Mouse (Mus musculus) lung, postnatal 4 days (tissue): ENCODE data around the gene Mfsd14b.

Experiments
- DNase-seq, 2 experiments: peaks; one replicate each; pipeline ENCODE4 v3.0.0; 2021

The Mfsd14b gene

DNA sequence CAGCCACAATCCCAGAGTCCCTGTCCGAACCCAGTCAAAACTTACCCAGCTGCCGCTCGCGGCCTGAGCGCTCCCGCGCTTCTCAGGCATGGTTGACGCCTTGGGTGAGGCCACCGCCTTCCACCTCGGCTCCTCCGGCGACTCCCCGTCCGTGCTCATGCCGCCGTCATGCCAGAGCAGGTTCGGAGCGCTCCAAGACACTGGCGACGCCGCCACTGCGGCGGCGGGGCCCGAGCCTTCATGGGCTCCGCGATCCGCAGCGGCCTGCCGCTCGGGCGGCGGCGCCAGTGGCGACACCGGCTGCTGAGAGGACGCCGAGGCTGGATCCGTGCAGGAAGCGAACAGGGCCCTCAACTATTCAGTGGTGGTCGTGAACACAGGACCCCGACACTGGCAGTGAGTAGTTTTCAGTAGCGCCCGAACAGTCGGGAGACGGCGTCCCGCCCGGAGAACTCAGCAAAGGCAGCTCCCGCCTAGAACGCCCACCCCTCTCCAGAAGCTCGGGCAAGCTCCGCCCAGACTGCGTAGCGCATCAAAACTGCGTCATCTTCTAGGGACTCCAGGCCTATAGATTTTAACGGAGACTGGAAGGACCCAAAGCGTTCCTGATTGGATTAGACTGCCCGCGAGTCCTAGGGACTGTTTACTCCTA lies at the start of gene Mfsd14b:
Gene Mfsd14b (minus strand): TSS at position 517 of the 652 bp plus-strand sequence.
- DNase-seq = peak; percentile 93 to 94

DNA sequence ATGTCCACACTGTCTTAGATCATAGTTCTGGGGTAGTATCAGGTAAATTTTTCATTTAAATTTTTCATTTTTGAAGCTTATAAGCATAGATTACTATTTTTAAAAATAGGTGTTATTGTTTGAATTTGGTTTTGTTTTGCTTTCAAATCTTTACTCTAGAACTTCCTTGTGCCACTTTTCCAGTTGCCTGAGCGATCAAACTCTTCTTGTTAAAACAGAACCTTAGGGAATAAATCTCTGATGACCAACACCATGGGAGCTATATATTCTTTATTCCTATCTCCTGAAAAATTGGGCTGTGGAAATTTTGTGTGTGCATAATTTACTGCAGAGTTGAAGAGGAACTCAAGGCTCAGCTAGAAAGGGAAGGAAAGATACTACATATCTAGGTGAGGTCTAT lies 37.2 kb upstream of the Mfsd14b start, which contains the start of gene Olfr466:
Gene Olfr466 (plus strand): TSS at position 301 of the 400 bp plus-strand sequence.
- no peak for DNase-seq

DNA sequence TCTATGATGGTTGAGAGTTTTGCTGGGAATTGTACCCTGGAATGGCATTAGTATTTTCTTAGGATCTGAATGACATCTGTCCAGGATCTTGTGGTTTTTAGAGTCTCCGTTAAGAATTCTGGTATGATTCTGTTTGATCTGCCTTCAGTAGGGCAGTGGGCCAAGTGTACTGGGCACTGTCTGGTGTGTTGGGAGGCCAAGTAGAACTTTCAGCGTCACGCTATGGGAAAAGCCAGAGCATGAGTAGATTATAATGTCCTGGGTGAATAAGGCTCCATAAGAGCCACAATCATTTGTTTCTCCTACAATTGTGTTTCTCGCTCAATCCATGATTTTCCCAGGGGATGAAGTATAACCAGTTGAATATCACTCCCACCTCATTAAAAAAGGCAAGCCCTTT lies 25.0 kb upstream of the Mfsd14b start, which contains the start of gene Olfr465-ps1:
Gene Olfr465-ps1 (plus strand): TSS at position 301 of the 400 bp plus-strand sequence.
- DNase-seq = no peak

DNA sequence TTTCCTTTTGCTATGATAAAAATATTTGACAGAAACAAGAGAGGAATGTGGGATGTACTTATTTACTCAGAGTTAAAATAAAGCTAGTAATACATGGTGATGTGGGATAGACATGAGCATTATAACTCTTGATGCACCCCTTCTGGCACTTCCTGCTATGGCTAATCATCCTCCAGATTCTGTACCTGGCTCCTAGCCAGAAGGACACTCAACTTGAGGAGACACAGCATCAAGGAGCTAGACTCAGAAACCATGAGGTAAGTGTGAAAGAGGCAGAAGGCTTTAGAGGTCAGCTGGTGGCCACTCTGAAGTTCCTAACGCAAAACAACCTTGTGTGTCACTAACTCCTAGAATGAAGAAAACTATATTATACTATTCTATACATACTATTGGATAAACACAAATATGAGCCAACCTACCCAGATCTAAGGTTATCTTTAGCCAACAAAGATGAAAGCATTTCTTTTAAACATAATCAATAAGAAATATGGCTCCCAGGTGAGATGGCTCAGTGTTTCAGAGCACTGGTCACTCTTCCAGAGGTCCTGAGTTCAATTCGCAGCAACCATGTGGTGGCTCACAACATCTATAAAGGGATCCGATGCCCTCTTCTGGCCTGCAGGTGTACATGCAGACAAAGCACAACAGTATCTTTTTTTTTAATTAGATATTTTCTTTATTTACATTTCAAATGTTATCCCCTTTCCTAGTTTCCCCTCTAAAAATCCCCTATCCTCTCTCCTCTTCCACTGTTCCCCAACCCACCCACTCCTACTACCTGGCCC lies 14.5 kb upstream of the Mfsd14b start:
- DNase-seq = no peak

DNA sequence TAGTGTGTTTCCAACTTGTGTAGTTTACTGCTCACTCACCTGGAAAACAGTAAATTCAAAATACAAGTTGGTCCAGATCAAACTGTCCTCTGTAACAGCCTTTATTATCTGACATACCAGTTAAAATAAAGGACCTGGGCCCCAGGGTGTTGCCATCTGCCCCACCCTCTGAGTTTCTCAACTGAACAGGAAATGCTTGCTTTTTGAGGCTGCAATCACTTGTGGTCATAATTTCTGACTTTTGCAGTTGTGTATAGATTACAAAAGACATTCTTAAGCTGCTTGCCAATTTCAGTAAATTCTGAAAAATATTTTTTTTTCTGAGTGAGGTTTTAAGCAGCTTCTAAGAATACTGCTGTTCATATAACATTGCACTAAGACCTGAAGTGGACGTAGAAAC lies 9.3 kb upstream of the Mfsd14b start:
- no peak for DNase-seq

DNA sequence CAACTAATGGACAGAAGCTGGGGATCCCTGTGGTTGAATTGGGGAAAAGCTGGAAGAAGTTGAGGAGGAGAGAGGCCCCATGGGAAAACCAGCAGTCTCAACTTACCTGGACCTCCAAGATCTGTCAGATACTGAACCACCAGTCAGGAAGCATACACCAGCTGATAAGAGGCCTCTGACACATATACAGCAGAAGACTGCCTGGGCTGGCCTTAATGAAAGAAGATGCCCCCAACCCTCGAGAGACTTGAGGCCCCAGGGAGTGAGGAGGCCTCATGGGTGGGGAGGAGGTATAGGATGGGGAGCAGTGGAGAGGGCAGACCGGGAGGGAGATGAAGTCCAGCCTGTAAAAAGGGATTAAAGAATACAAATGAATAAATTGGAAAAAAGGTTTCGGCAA lies 8.2 kb upstream of the Mfsd14b start:
- no peak for DNase-seq

DNA sequence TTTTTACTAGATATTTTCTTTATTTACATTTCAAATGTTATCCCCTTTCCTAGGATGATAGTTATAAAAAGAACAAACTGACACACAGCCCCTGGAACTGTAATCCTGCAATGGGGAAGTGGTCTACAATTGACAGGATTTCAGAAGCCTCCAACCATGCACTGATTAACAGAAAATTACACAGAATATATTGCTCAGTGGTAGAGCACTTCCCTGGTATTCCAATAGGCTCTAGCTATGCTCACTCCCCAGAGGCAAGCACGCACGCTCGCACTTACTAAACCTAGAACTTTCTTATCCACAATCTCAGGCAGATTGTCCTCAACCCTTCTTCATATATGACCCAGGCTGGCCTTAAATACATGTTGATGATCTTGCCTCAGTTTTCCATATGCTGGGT lies 464 bp upstream of the Mfsd14b start:
- no peak for DNase-seq

DNA sequence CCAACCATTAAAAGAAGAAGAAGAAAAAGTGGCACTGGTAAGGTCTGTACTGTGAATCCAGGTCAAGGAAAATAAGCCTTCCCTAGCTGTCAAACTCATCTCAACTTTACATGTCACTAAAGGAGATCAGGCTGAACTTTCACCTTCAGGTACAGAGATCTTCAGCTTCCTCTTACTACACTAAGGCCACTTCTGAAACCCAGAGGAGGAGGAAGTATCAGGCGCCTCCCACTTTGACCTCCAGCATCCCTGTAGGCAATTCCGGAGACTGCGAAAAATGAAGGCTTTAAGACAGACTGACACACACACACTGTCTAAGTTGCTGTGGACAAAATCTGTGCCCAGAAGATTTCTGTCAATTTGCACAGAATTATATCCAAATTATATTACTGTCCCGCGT lies 814 bp downstream of the Mfsd14b start:
- DNase-seq = peak in 1 of 2 experiments; percentile 36

DNA sequence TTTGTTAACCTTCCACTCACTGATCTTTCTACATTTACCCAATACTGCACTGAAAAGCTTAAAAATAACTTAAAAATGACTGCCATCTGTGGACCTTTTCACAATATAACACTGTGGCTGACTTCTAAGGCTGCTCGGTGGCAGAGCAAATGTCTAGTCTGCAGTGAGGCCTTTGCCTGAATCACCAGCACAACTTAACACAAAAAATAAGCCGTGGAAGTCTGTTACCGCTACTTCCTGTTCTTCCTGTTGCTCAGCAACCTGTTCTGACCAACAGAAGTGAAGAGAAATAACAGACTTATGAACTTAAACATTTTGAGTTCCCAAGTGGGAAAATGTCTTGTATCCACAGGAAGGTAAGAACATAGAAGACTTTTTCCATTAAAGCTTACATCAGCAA lies 11.5 kb downstream of the Mfsd14b start:
- no peak for DNase-seq

DNA sequence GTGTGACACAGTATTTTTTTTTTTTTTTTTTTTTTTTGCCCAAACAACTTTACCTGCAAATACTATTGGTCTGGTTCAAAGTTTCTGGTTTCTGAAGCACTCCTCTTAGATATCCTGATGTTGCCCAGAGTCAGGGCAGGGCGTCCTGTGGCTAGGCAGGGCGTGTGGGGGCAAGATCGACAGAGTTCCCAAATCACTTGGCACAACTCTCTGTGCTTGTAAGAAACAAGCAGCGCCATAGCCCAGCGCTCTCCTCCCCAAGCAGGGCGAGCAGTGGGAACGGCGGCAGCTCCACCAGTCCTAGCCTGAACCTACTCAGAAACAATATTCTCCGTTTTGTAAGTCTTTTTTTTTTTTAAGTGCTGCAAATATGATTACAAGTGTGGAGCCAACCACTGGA lies 12.1 kb downstream of the Mfsd14b start:
- DNase-seq = no peak

DNA sequence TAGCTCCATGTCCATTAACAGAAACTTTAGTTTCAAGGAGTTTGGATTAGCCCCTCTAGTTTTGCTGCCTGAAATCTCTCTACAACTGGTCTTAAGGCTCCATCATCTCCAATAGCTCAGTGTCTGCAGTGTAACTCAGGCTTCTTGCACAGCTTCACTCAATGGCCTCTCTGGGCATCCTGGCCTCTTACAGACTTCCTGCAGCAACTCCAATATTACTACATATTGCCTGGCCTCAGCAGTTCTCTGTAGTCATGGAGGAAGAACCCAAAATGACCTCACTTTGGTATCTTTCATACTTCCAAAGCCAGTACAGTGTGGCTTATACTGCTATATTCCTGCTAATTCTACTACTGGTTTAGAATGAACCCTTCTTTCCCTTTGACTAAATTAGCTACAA lies 15.8 kb downstream of the Mfsd14b start:
- DNase-seq = no peak

DNA sequence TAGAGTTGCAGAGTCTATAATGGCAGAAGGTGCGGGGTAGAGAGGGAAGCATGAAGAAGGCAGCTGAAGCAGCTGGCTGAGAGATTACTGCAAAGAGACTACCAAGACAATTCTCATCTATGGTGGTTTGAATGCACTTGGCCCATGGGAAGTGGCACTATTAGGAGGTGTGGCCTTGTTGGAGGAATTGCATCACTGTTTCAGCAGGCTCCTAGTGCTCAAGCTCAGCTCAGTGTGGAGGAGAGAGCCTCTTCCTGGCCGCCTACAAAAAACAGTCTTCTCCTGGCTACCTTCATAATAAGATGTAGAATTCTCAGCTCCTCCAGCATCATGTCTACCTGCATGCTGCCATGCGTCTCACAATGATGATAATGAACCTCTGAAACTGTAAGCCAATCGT lies 16.9 kb downstream of the Mfsd14b start:
- no peak for DNase-seq

DNA sequence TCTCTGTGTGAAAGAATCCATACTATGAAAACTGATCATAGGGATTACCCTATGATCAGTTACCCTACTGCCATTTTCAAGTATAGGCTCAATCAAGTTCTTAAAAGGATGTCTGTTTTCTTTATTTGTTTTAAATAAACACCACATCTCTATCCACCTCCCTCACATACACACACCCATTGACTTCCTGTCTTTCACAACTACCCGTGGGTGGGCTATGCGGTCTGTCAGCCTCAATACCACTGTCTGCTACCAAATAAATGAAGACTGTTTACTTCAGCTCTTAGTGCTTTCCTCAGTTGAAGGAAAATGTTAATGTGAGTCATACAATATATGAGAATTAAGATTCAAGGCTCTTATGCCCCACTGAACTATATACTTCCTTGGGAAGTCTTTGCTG lies 42.8 kb downstream of the Mfsd14b start:
- no peak for DNase-seq

DNA sequence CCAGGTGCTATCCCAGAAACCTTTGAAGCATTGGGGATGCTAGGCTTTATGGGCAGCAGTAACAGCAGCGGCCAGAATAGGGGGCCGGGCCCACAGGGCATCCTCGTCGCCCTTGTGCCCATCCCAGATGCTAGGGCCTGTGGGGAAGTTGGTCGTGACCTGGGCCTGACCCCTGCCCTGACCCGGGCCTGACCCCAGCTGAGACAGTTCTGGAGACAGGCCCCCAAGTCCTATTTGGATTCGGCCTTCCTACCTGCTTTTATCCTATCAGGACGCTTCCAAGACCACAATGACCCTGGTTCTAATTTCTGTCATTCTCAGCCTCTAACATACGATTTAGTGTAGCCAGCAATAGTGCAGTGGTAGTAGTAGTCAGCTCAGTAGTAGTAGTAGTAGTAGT lies 60.1 kb downstream of the Mfsd14b start, which contains the start of gene Prss47:
Gene Prss47 (minus strand): TSS at position 101 of the 400 bp plus-strand sequence.
- DNase-seq = no peak

DNA sequence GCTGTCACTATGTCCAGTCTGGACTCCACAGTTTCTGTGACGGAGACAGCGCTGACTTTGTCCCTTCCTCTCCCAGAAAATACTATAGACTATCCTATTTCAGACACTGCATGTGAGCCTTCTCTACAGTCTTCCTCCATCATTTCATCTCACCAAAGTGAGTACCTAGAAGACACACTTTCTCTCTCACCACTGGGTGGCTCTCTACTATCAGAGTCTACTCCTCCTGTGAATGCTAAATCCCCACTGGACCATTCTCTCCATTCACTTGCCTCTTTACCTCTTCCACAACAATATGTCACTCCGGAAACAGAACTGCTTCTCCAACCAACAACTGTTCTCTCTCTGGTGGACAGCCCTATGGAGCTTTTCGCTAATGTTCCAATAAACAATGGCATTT lies 77.7 kb downstream of the Mfsd14b start:
- no peak for DNase-seq

DNA sequence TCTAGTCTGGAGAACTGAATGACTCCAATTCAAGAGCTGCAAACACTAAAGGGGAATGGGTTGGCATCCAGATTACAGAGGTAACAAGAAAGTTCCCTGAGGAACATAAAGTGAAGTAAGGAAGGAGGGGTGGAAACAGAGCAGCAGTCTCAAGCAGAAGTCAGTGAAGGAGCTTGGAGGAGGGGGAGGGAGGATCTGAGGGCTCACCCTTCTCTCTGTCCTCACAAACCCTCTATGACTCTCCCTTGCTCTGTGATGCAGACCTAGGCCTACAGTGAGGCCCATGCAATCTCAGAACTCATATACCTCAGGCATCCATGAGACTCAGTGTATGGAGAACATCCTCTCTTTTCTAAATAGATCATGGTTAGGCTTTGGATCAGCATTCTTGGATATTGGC lies 80.0 kb downstream of the Mfsd14b start, which contains the start of gene Spata31d1c:
Gene Spata31d1c (plus strand): TSS at position 301 of the 400 bp plus-strand sequence.
- DNase-seq = no peak
